Mouse (Mus musculus): ENCODE data around the gene Nrxn2. TPM values are rescaled to one million over a fixed set of nuclear protein-coding genes. Genes with fewer than 3 reads are reported as not detected.

Gene Nrxn2
- polyA plus RNA-seq, 1 experiment = 7.0 TPM

DNA sequence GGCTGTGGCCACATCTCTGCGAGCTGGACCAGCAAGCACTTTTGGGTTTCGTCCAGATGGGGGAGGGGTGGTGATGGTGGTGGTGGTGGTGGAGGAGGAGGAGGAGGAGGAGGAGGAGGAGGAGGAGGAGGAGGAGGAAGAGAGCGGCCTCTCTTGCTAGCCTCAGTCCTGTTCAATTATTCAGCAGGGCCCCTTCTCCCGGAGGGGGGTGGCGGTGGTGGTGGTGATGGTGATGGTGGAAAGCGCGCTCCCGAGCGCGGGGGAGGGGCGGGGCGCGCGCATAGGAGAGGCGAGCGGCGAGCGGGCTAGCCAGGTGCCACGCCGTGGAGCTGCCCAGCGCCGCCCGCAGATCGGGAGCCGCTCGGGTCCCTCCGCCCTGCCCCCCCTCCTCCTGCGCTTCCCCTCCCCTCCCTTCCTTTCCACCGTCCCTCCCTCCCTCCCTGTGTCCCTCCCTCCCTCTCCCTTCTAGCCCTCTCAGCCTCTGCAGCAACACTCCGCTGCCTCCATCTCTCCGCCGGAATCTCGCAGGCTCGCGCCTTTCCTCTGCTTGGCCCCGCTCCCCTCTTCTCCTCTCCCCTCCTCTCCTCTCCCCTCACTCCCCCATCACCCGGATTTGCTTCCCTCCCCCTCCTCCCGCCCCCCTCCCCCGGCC lies 78.7 kb downstream of the Nrxn2 start:
- Histone ChIP-seq H3K27me3 (ENCODE audit: control insufficient read depth, insufficient read depth, low read length, poor library complexity, severe bottlenecking) (peaks cover 20% of the 10 kb centered on the region), H3K9me3 (replicated peaks; ENCODE audit: control insufficient read depth, insufficient read depth, low read length, poor library complexity, severe bottlenecking) (no peaks in the 10 kb centered on the region), H3K36me3 (ENCODE audit: control insufficient read depth, insufficient read depth, low read length, poor library complexity, severe bottlenecking) (no peaks in the 10 kb centered on the region), H3K4me3 (ENCODE audit: low read depth, low read length) (peak overlapping the region; percentile 64), H3K4me1 (ENCODE audit: control insufficient read depth, insufficient read depth, low read length) (peaks cover 2% of the 10 kb centered on the region), H3K27ac (ENCODE audit: insufficient read depth, low read length) (no peak overlapping the region), H3K9ac (ENCODE audit: low read depth, poor library complexity, severe bottlenecking) (peak overlapping the region; percentile 83)
- TF ChIP-seq CTCF (IDR thresholded peaks at IDR 0.05; ENCODE audit: low read depth, low read length) (no peak), POLR2A (IDR thresholded peaks at IDR 0.05; ENCODE audit: insufficient read depth, low read length) (no peak), EP300 (IDR thresholded peaks at IDR 0.05; ENCODE audit: insufficient read depth, low read depth, low read length) (no peak)

DNA sequence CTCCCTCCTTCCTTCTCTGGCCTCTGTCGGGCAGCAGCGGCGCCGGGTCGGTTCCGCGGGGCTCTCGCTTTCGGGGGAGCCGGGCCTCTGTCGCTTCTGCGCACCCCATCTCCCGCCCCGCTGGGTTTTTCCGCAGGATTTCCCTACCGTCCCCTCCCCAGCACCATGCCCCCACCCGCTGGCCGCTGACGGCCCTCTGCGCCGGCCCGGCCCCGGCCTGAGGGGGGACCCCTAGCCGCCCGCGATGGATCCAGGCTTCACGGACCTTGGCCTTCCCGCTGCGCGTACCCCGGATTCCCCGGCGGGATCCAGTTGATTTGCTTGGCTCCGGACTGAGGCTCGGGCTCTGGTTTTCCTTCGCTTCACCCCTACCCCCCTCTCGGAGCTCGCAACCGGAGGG lies 79.3 kb downstream of the Nrxn2 start:
- TF ChIP-seq POLR2A (IDR thresholded peaks at IDR 0.05; ENCODE audit: insufficient read depth, low read length) = no peak
- no peak for TF ChIP-seq CTCF (IDR thresholded peaks at IDR 0.05; ENCODE audit: low read depth, low read length)
- no peak for TF ChIP-seq EP300 (IDR thresholded peaks at IDR 0.05; ENCODE audit: insufficient read depth, low read depth, low read length)
- H3K4me1 ChIP-seq (ENCODE audit: control insufficient read depth, insufficient read depth, low read length) = peaks cover 2% of the 10 kb centered on the region
- H3K4me3 ChIP-seq (ENCODE audit: low read depth, low read length) = peak overlapping the region; percentile 64
- H3K27me3 ChIP-seq (ENCODE audit: control insufficient read depth, insufficient read depth, low read length, poor library complexity, severe bottlenecking) = peaks cover 20% of the 10 kb centered on the region
- H3K9me3 ChIP-seq (replicated peaks; ENCODE audit: control insufficient read depth, insufficient read depth, low read length, poor library complexity, severe bottlenecking) = no peaks in the 10 kb centered on the region
- H3K36me3 ChIP-seq (ENCODE audit: control insufficient read depth, insufficient read depth, low read length, poor library complexity, severe bottlenecking) = no peaks in the 10 kb centered on the region
- peak overlapping the region; percentile 83 for H3K9ac ChIP-seq (ENCODE audit: low read depth, poor library complexity, severe bottlenecking)
- H3K27ac ChIP-seq (ENCODE audit: insufficient read depth, low read length) = no peak overlapping the region

DNA sequence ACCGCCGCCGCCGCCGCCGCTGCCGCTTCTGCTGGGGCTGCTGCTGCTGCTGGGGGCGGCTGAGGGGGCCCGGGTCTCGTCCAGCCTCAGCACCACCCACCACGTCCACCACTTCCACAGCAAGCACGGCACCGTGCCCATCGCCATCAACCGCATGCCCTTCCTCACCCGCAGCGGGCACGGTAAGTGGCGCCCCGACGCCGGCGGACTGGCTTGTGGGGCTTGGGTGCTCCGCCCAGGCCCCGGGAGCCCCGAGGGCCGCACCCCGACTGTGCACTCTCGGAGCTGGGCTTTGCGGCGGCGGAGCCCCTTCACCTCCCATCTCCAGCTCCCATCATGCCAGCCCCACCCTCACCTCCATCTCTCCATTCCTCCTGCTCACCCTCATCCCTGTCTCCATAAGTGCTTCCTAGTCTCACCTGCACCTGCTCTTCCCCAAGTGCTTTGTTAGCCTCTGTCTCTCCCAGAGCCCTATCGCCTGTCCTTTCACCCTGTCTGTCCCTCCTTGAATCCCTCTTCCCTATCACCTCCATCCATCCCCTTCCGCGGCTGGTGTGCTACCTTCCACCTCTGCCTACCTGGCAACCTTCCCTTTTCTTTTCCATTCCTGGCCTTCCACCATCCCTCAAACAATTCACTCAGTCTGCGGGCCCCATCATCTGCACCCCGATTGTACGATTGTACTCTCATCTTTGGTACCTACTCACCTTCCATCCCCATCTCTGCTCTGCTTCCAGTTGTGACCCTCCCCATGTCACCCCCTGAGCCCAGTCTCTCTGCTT lies 80.0 kb downstream of the Nrxn2 start:
- Histone ChIP-seq H3K27ac (ENCODE audit: insufficient read depth, low read length) (no peak overlapping the region), H3K27me3 (ENCODE audit: control insufficient read depth, insufficient read depth, low read length, poor library complexity, severe bottlenecking) (peaks cover 20% of the 10 kb centered on the region), H3K9ac (ENCODE audit: low read depth, poor library complexity, severe bottlenecking) (peak overlapping the region; percentile 83), H3K36me3 (ENCODE audit: control insufficient read depth, insufficient read depth, low read length, poor library complexity, severe bottlenecking) (no peaks in the 10 kb centered on the region), H3K9me3 (replicated peaks; ENCODE audit: control insufficient read depth, insufficient read depth, low read length, poor library complexity, severe bottlenecking) (no peaks in the 10 kb centered on the region), H3K4me3 (ENCODE audit: low read depth, low read length) (peak overlapping the region; percentile 70), H3K4me1 (ENCODE audit: control insufficient read depth, insufficient read depth, low read length) (peaks cover 2% of the 10 kb centered on the region)
- TF ChIP-seq CTCF (IDR thresholded peaks at IDR 0.05; ENCODE audit: low read depth, low read length) (no peak), POLR2A (IDR thresholded peaks at IDR 0.05; ENCODE audit: insufficient read depth, low read length) (no peak), EP300 (IDR thresholded peaks at IDR 0.05; ENCODE audit: insufficient read depth, low read depth, low read length) (no peak)

DNA sequence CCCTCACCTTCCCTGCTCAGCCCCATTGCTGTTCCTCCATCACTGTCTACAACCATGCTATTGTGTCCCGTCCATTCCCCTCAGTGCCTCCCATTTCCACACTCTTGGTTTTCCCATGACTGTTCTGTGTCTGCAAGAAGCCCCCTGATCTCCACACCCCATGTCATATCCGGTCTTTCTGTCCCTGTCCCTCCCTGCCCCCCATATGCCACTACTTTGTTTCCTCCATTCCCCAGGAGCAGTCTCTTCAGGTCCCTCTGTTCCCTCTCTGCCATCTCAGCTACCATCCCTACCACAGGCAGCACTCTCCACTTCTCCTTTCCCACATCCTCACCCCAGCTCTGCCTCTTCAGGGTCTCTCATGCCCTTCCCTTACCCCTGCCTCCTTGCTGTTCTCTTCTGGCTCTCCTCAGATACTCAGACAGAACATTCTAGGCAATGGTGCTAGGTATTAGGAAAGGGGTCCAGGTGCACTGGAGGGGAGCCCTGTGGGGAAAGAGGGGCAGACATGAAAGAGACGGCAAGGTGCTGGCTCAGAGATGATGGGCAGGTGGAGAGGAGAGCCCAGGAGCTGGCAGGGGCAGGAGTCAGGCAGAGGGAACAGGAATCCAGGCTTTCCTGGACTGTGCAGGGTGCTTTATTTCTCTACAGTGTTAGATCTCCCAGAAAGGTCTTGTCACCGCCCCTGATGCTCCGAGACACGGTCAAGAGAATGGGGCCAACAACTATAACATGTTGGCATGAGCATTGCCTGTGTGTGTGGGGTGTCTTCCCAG lies 81.5 kb downstream of the Nrxn2 start:
- no peaks in the 10 kb centered on the region for H3K36me3 ChIP-seq (ENCODE audit: control insufficient read depth, insufficient read depth, low read length, poor library complexity, severe bottlenecking)
- no peaks in the 10 kb centered on the region for H3K9me3 ChIP-seq (replicated peaks; ENCODE audit: control insufficient read depth, insufficient read depth, low read length, poor library complexity, severe bottlenecking)
- H3K9ac ChIP-seq (ENCODE audit: low read depth, poor library complexity, severe bottlenecking) = no peak overlapping the region
- TF ChIP-seq CTCF (IDR thresholded peaks at IDR 0.05; ENCODE audit: low read depth, low read length) (no peak), POLR2A (IDR thresholded peaks at IDR 0.05; ENCODE audit: insufficient read depth, low read length) (no peak), EP300 (IDR thresholded peaks at IDR 0.05; ENCODE audit: insufficient read depth, low read depth, low read length) (no peak)
- H3K27ac ChIP-seq (ENCODE audit: insufficient read depth, low read length) = no peak overlapping the region
- H3K4me1 ChIP-seq (ENCODE audit: control insufficient read depth, insufficient read depth, low read length) = peaks cover 2% of the 10 kb centered on the region
- H3K27me3 ChIP-seq (ENCODE audit: control insufficient read depth, insufficient read depth, low read length, poor library complexity, severe bottlenecking) = peaks cover 20% of the 10 kb centered on the region
- no peak overlapping the region for H3K4me3 ChIP-seq (ENCODE audit: low read depth, low read length)

DNA sequence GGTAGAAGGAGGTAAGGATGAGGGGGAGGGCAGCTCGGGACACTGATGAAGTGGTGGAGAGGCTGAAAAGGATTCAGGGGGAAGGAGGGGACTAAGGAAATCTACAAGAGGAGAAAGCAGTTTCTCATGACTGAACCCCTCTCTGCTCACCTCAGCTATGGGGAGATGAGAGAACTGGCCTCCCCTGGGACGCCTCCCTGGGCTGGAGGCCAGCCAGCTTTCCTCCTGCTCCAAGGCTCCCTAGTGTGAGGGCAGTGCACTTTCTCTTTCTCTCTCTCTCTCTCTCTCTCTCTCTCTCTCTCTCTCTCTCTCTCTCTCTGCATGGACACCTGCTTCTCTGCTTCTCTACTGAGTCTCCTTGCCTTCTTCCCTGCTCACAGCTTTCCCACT lies 82.1 kb downstream of the Nrxn2 start:
- no peak overlapping the region for H3K4me3 ChIP-seq (ENCODE audit: low read depth, low read length)
- peaks cover 2% of the 10 kb centered on the region for H3K4me1 ChIP-seq (ENCODE audit: control insufficient read depth, insufficient read depth, low read length)

More for the DNA sequence above, 82.1 kb downstream of the Nrxn2 start:
- no peaks in the 10 kb centered on the region for H3K36me3 ChIP-seq (ENCODE audit: control insufficient read depth, insufficient read depth, low read length, poor library complexity, severe bottlenecking)
- no peak overlapping the region for H3K9ac ChIP-seq (ENCODE audit: low read depth, poor library complexity, severe bottlenecking)
- H3K27ac ChIP-seq (ENCODE audit: insufficient read depth, low read length) = no peak overlapping the region
- H3K9me3 ChIP-seq (replicated peaks; ENCODE audit: control insufficient read depth, insufficient read depth, low read length, poor library complexity, severe bottlenecking) = no peaks in the 10 kb centered on the region
- TF ChIP-seq EP300 (IDR thresholded peaks at IDR 0.05; ENCODE audit: insufficient read depth, low read depth, low read length) = no peak
- TF ChIP-seq CTCF (IDR thresholded peaks at IDR 0.05; ENCODE audit: low read depth, low read length) = no peak
- no peak for TF ChIP-seq POLR2A (IDR thresholded peaks at IDR 0.05; ENCODE audit: insufficient read depth, low read length)
- H3K27me3 ChIP-seq (ENCODE audit: control insufficient read depth, insufficient read depth, low read length, poor library complexity, severe bottlenecking) = peaks cover 20% of the 10 kb centered on the region

Measured in ES-Bruce4 (cell line).